Mouse (Mus musculus) heart, adult 2 months (tissue): ENCODE results near the gene Btn2a2.

ENCODE experiments used
- CTCF ChIP-seq: fragments of 200-600 bp; IDR thresholded peaks from 2 replicates; pipeline ENCODE4 v1.8.1; 2022; ENCODE audit warnings: antibody characterized with exemption, mild to moderate bottlenecking, moderate library complexity
- POLR2A ChIP-seq: fragments of 200-500 bp; IDR thresholded peaks from 2 replicates; pipeline ENCODE4 v1.6.1; 2011; ENCODE audit warnings: mild to moderate bottlenecking, low read depth, low read length, control low read depth; ENCODE audit not compliant: insufficient read depth

GRCm38 (mm10) chr13:23499943-23500342 lies 11.3 kb upstream of the Btn2a2 start:
- TF ChIP-seq CTCF (no peak), POLR2A (no peak)
